Mouse (Mus musculus): Measurements from ENCODE around the gene Tcte2.

DNA sequence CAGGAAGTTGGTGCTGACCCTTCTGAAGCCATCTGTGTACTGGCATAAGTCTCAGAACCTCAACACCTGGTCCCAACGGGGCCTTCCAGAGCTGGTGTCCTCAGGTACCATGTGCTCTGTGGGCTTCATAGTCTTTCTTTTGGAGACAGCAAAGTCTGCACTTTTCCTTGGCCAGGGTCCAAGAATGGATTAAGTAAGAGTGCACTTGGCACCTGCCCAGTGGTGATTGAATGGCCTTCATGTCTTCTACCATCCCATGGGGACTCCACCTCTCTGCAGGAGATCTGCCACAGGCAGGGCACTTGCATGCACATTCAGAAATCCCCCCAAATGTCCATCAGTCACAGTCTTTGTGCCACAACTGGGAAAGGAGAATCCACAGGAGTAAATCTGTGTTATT, 74.0 kb downstream of the Tcte2 start:
- TF ChIP-seq CTCF (IDR thresholded peaks at IDR 0.05; ENCODE audit: borderline replicate concordance, control insufficient read depth, extremely low read depth, insufficient read depth, low read length, poor library complexity) (no peak), POLR2A (IDR thresholded peaks at IDR 0.05; ENCODE audit: control insufficient read depth, extremely low read depth, insufficient read depth, low read length, poor library complexity) (no peak)
